Mouse (Mus musculus) embryonic facial prominence, embryonic 14.5 days (tissue): ENCODE results near the gene Gtf2a2. TPM values are rescaled to one million over a fixed set of nuclear protein-coding genes. Genes with fewer than 3 reads are reported as not detected.

Experiments used
- ATAC-seq: fragments of 200-750 bp; cut with Nextera tagmentation; 2 replicates; pipeline ENCODE4 v1.8.0; 2017; ENCODE audit warnings: low read depth, moderate number of reproducible peaks, moderate TSS enrichment
- DNase-seq: peaks from one replicate; pipeline ENCODE4 v3.0.0-alpha.2; 2015; ENCODE audit warnings: low spot score
- H3K27ac ChIP-seq: fragments of 300-500 bp; sonication (generic); replicated peaks from 2 replicates; pipeline ENCODE4 v1.5.1; 2014; ENCODE audit warnings: low read depth, mild to moderate bottlenecking, low read length, moderate library complexity
- H3K27me3 ChIP-seq: fragments of 300-500 bp; sonication (generic); replicated peaks from 2 replicates; pipeline ENCODE4 v1.6.1; 2014; ENCODE audit warnings: low read length; ENCODE audit not compliant: control insufficient read depth, insufficient read depth
- H3K36me3 ChIP-seq: fragments of 300-500 bp; sonication (generic); 2 replicates; pipeline ENCODE4 v1.6.1; 2014; ENCODE audit warnings: low read length, mixed read lengths; ENCODE audit not compliant: control insufficient read depth, insufficient read depth
- H3K4me1 ChIP-seq: fragments of 300-500 bp; sonication (generic); 2 replicates; pipeline ENCODE4 v1.6.1; 2014; ENCODE audit warnings: antibody characterized with exemption, low read length; ENCODE audit not compliant: control insufficient read depth, insufficient read depth
- H3K4me2 ChIP-seq: fragments of 300-500 bp; sonication (generic); 2 replicates; pipeline ENCODE4 v1.6.1; 2014; ENCODE audit warnings: low read depth, mild to moderate bottlenecking, low read length, moderate library complexity, mixed read lengths
- H3K4me3 ChIP-seq: fragments of 300-500 bp; sonication (generic); 2 replicates; pipeline ENCODE4 v1.5.1; 2014; ENCODE audit warnings: low read depth, mild to moderate bottlenecking, low read length
- H3K9ac ChIP-seq: fragments of 300-500 bp; sonication (generic); 2 replicates; pipeline ENCODE4 v1.6.1; 2014; ENCODE audit warnings: low read depth, mild to moderate bottlenecking, low read length, moderate library complexity, mixed read lengths
- H3K9me3 ChIP-seq: fragments of 300-500 bp; sonication (generic); 2 replicates; pipeline ENCODE4 v1.6.1; 2016; ENCODE audit warnings: low read length; ENCODE audit not compliant: control insufficient read depth
- WGBS: fragments of 180-500 bp; shearing (Covaris S2); extraction: QIAGEN DNeasy Blood & Tissue Kit; methylation state at CpG from one replicate; pipeline ENCODE4 v1.1.7; 2014; 5-methylcytosine and 5-hydroxymethylcytosine counted together
- polyA plus RNA-seq: library from polyadenylated mRNA; unstranded; fragments of >200 nt; fragmentation: Nextera tagmentation; extraction: Ambion mirVana; gene quantifications from 2 replicates; pipeline ENCODE4 v1.2.1, GENCODE M21; 2014

Gtf2a2 gene
- 192 TPM in 2 replicates for polyA plus RNA-seq

- ATAC-seq (peak; percentile 97), DNase-seq (peak; percentile 96)
- 0% methylated on average over 47 of the region's 57 CpGs for WGBS
- Histone ChIP-seq H3K27me3 (no peaks in the 10 kb centered on the region), H3K36me3 (peaks cover 24% of the 10 kb centered on the region), H3K27ac (peak within 1 kb of the TSS; percentile 94), H3K9me3 (no peaks in the 10 kb centered on the region), H3K4me3 (peak within 1 kb of the TSS; percentile 92), H3K4me2 (peak within 1 kb of the TSS; percentile 78), H3K9ac (peak within 1 kb of the TSS; percentile 96), H3K4me1 (peaks cover 11% of the 10 kb centered on the region)
Observed at GRCm38 (mm10) chr9:70012408-70012901, at the start of gene Gtf2a2. Gene Gtf2a2, plus strand, starts transcription at chr9:70012550.

DNA sequence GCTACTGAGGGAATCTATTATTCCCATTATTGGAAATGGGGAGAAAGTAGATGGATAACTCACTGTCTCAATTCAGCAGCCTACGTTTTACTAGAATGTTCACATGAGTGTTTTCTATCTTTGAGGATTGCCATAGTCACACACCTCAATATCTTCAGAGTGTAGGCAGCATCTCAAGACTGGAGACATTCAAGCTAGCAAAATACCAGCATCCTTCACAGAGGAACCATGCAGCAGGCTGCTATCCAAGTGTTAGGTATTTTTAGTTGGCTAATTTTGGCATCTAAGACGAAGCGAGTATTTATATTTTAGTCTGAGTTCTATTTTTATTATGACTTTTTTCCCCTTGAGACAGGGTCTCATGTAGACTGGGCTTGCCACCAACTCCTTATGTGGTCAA is 48.0 kb upstream of the Gtf2a2 start:
- Histone ChIP-seq H3K9me3 (no peaks in the 10 kb centered on the region), H3K27me3 (no peaks in the 10 kb centered on the region), H3K36me3 (no peaks in the 10 kb centered on the region), H3K4me2 (no peak overlapping the region), H3K4me3 (no peak overlapping the region), H3K27ac (no peak overlapping the region), H3K9ac (no peak overlapping the region), H3K4me1 (no peaks in the 10 kb centered on the region)
- ATAC-seq (no peak), DNase-seq (no peak)
- WGBS, result 80% methylated on average over 3 of the region's 3 CpGs

DNA sequence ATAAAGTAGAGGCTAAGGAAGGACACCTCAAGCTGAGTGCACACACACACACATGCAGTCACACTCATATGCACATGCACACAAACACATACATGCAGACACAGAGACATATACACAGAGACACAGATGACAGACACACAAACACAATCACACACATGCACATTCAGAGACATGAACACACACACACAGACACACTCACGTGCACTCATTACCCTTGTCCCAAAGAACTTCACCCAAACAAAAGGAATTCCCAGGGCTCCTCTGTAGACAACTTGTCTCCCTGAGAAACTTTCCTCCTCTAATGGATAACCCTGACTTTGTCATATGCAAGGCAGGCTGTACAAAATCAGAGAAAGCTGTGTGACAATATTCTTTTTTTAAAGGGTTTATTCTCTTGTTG is 26.8 kb upstream of the Gtf2a2 start:
- no peak overlapping the region for H3K27ac ChIP-seq
- WGBS, result 58% methylated on average over 1 of the region's 1 CpGs
- no peak overlapping the region for H3K4me2 ChIP-seq
- peaks cover 3% of the 10 kb centered on the region; the same call in 1 of the 2 replicates for H3K4me1 ChIP-seq
- DNase-seq (no peak), ATAC-seq (no peak)
- H3K36me3 ChIP-seq, result no peaks in the 10 kb centered on the region
- no peak overlapping the region for H3K4me3 ChIP-seq
- H3K9ac ChIP-seq, result no peak overlapping the region
- no peaks in the 10 kb centered on the region for H3K27me3 ChIP-seq
- H3K9me3 ChIP-seq, result no peaks in the 10 kb centered on the region

DNA sequence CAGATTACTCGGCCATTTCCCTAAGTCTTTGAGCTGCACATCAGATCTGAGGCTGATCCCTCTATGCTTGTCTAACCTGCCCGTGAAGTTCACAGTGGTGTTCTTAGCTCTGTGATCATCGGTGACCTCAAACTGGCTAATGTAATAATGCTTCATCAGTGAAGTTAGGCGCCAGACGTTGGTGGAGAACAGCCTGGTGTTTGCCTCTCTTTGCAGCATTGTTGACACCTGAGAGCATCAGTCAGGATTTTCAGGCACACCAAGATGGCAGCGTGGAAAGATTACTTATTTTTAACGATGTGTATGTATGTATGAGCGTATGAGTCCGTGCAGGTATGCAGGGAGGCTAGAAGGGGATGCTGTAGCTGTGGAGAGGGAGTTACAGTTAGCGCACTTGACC is 26.3 kb upstream of the Gtf2a2 start:
- 73% methylated on average over 10 of the region's 10 CpGs for WGBS
- DNase-seq (no peak), ATAC-seq (no peak)
- Histone ChIP-seq H3K27me3 (no peaks in the 10 kb centered on the region), H3K36me3 (no peaks in the 10 kb centered on the region), H3K27ac (no peak overlapping the region), H3K9ac (no peak overlapping the region), H3K4me2 (no peak overlapping the region), H3K9me3 (no peaks in the 10 kb centered on the region), H3K4me1 (peaks cover 5% of the 10 kb centered on the region; the same call in 1 of the 2 replicates), H3K4me3 (no peak overlapping the region)

DNA sequence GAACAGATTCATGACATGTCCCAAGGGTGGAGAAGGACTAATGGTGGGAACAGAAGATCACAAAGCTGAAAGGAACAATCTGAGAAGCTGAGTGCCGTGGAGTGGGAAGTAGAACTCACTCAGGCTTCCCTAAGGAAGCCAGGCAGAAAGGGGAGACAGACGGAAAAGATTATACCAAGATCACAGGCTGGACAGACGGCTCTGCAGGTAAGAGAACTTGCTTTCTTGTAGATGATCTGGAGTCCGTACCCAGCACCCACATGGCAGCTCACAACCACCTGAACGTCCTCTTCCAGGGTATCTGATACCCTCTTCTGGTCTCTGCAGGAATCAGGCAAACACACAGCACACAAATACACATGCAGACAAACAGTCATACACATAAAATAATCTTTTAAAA is 25.8 kb upstream of the Gtf2a2 start:
- no peak for DNase-seq
- Histone ChIP-seq H3K36me3 (no peaks in the 10 kb centered on the region), H3K4me1 (peaks cover 5% of the 10 kb centered on the region; the same call in 1 of the 2 replicates), H3K27me3 (no peaks in the 10 kb centered on the region), H3K4me2 (no peak overlapping the region), H3K27ac (no peak overlapping the region), H3K9ac (no peak overlapping the region), H3K4me3 (no peak overlapping the region), H3K9me3 (no peaks in the 10 kb centered on the region)
- ATAC-seq, result no peak
- 77% methylated on average over 5 of the region's 5 CpGs for WGBS

DNA sequence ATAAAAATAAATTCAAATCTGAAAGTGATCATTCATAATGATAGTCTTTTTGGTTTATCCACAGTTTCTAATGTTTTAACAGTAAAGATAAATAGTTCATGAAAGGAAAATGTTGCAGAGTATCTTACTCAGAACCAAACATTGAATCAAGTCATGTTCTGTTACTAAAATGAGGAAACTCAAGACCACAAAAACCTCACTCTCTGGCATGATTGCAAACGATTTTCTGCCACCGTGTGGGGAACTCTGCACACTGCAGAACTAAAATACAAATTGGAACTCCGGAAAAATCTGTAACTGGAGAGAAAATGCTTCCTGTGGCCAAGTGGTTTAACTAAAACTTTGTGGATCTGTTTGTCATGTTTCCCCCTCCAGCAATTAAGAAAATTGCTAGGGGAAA is 24.8 kb upstream of the Gtf2a2 start:
- ATAC-seq (no peak), DNase-seq (peak; percentile 87)
- Histone ChIP-seq H3K4me2 (no peak overlapping the region), H3K9ac (no peak overlapping the region), H3K4me1 (peaks cover 5% of the 10 kb centered on the region; the same call in 1 of the 2 replicates), H3K27ac (no peak overlapping the region), H3K36me3 (0 out of 2 replicates have a peak, but pooled peaks cover 9% of the 10 kb centered on the region), H3K4me3 (no peak overlapping the region), H3K27me3 (no peaks in the 10 kb centered on the region), H3K9me3 (no peaks in the 10 kb centered on the region)
- 1% methylated on average over 3 of the region's 3 CpGs for WGBS

- Histone ChIP-seq H3K4me3 (peak overlapping the region; percentile 99), H3K4me2 (peak overlapping the region; percentile 77), H3K27ac (peak overlapping the region; percentile 96), H3K9me3 (no peaks in the 10 kb centered on the region), H3K4me1 (peaks cover 5% of the 10 kb centered on the region; the same call in 1 of the 2 replicates), H3K9ac (peak overlapping the region; percentile 99), H3K27me3 (no peaks in the 10 kb centered on the region), H3K36me3 (0 out of 2 replicates have a peak, but pooled peaks cover 9% of the 10 kb centered on the region)
- ATAC-seq (peak; percentile 21; the same call in 1 of the 2 replicates), DNase-seq (peak; percentile 26)
- 22% methylated on average over 16 of the region's 16 CpGs for WGBS
Observed at GRCm38 (mm10) chr9:69988706-69989302, 23.5 kb upstream of the Gtf2a2 start.

- Histone ChIP-seq H3K27me3 (no peaks in the 10 kb centered on the region), H3K9me3 (no peaks in the 10 kb centered on the region), H3K27ac (peak within 1 kb of the TSS; percentile 96), H3K36me3 (0 out of 2 replicates have a peak, but pooled peaks cover 12% of the 10 kb centered on the region), H3K4me2 (peak within 1 kb of the TSS; percentile 77), H3K4me3 (peak within 1 kb of the TSS; percentile 99), H3K4me1 (peaks cover 5% of the 10 kb centered on the region; the same call in 1 of the 2 replicates), H3K9ac (peak within 1 kb of the TSS; percentile 99)
- 1% methylated on average over 40 of the region's 76 CpGs for WGBS
- DNase-seq (peak; percentile 97), ATAC-seq (peak; percentile 93)
Observed at GRCm38 (mm10) chr9:69989303-69990121, 22.8 kb upstream of the Gtf2a2 start, which contains the start of gene Bnip2. Gene Bnip2, plus strand, starts transcription at chr9:69989466.
